Mouse (Mus musculus) ES-CJ7 (cell line): Measurements from ENCODE around the gene Tent5a.

ENCODE experiments used
- DNase-seq: peaks from one replicate; pipeline ENCODE4 v3.0.0; 2011; ENCODE audit warnings: low read depth, low spot score

Gene Tent5a

DNA sequence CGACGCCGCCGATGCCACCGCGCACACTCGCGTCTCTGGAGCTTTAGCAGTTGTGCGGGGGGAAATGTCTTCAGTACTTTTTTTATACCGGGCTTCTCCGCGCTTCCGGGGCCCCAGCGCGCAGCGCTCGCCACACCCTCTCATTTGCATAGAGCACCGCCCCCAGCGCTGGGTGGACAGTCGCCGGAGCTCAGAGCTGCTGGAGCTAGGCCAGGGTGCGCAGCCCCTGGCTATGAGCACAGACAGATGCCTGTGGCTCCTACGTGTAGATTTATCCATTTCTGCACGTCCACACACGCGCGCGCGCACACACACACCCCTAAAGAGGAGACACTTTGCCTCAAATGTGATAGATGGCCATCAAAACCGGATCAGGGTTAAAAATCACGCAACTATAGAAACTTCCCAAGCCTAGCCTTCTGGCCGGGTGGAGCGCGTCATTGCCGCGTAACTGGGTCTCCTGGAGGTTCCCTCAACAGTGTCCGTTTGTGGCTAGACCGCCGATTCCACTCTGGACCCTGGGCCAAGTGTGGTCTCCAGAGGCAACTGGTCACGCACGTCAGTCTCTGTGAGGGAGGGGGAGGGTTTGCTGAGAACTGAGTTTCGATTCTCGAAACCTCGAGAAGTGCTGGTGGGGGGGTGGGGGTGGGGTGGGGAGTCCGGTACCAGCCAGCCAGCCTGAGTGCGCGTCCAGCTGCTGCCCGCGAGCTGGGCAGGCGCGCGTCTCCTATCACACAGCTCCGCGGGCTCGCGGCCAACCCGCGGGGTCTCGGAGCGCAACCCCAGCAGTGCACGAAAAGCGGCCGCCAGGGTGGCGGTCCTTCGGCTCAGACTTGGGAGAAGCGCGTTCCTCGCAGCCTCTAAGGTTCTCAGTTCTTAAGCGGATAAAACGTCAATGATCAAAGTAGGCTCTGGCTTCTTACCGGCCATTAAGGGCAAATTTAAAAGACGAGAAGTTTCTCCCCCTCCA is at the start of gene Tent5a:
TSS of gene Tent5a (minus strand) at position 107 of the 970 bp plus-strand sequence.
- peak; percentile 69 for DNase-seq

DNA sequence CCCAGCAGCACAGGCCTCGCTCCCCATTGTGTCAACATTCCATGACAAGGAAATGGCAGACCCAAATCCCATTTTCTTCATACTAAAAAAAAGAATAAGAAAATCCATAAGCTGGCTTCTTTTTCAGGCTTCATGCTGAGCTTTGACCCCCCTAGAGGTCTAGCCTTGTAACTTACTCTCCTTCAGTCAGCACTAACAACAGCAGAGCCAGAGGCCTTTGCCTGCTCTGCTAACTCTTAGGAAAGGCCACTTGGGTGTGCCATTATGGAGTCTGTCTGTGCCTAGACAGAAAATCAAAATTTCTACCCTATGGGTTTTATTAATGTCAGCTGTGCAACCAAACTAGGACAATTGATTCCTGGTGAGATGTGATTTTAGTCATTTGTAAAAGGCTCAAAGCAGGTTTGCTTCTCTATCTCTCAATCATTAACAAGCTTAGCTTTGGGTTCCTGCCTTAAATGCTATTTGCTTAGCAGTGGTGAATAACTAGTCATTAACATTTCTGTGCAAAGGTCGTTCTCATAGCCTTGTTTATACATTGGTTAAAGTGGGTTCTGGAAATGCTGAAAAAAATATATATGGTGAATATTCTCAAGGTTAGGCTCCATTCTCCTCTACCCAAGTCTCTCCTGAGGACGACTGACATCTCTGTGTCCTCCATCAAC is 49.6 kb upstream of the Tent5a start:
- DNase-seq, result no peak

DNA sequence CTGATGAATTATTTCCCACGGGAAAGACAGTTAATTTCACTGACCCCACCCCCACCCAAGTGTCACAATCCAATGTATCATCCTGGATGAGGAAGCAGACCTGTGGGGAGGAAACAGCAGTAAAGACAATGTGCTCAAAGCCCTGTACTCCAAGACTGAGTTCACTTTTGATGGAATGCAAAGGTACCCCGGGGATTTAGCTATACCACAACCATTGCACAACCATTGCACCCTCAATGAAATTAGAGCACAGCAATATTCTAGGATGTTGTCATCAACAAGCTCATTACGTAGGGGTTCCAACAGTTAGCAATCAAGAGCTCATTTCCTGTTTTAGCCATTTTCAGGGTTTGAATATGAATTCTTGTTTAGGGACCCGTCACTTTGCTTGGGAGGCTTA is 48.0 kb upstream of the Tent5a start:
- no peak for DNase-seq

DNA sequence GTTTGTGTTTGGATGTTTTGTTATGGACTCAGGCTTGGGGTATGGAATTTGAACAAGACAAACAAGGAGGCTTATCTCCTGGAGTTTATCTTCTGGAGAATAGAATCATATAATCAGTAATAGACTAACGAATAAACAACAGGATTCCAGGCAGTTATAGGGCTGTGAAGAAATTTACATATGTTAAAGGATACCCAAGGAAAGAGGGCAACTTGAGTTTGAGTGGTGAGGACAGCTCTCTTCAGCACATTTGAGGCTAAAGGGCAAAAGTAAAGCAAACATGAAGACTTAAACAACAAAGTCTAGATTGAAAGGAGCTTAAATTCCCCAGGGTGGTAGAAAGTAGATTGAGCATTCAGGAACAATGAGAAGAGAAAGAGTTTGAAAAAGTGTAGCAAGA is 44.9 kb upstream of the Tent5a start:
- DNase-seq, result no peak

DNA sequence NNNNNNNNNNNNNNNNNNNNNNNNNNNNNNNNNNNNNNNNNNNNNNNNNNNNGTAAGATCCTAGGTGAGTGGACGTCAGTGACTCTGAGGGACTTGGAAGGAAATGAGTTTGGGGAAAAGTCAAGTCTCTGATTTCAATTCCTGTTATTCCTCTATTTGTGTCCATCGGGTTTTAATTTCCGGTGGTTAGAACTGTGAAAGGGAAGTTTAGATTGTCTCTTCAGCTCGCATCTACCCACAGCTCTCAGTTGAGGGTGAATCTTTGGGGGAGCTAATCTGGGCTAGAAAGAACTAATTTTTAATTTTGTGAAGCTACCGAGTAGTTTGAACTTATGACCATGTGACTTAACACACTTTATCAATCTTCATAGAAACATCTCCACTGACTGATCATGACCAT is 42.4 kb upstream of the Tent5a start:
- no peak for DNase-seq

DNA sequence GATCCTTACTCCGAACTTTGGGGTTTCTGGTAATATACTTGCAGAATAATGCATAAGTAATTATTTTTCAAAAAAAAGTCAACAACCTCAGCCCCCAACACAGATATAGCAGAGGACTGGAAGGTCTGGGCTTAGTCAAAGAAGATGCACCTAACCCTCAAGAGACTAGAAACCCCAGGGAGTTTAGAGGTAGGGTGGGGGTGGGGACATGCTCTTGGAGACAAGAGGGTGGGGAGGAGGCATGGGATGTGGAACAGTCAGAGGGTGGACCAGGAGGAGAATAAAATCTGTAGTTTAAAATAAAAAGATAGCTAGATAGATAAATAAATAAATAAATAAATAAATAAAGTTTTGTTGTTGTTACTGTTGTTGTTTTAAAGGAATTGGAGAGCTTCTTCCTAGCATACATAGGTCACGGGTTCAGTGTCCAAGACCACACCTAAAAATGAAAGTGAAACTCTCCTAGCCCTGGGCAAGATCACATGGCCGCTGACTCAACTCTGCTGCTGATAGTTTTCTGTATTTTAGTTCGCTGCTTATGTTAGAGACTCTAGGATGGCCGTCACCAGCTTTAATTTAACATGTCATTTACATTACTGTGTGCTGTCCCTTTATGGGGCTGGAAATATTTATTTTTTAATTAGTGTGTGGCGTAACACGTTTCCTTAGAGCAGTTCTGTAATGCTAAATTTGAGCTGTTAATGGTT is 30.2 kb upstream of the Tent5a start:
- no peak for DNase-seq

DNA sequence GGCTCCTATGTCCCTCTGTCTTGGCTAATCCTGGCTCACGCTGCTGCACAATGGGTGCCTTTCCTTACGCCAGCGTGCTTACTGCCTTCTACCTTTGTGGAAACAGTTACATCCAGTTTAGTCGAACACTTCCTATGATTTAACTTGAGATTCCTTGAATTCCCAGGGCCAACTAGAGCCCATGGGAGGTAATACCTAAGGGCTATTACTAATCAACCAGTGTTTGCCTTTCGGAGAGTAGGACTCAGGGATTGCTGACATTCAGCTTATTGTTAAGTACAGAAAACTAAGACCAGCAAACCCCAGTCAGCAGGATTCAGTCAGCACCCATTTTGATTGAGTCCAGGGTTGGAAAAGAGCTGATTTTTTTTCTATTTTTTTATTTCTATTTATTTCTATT is 28.4 kb upstream of the Tent5a start:
- DNase-seq, result no peak

DNA sequence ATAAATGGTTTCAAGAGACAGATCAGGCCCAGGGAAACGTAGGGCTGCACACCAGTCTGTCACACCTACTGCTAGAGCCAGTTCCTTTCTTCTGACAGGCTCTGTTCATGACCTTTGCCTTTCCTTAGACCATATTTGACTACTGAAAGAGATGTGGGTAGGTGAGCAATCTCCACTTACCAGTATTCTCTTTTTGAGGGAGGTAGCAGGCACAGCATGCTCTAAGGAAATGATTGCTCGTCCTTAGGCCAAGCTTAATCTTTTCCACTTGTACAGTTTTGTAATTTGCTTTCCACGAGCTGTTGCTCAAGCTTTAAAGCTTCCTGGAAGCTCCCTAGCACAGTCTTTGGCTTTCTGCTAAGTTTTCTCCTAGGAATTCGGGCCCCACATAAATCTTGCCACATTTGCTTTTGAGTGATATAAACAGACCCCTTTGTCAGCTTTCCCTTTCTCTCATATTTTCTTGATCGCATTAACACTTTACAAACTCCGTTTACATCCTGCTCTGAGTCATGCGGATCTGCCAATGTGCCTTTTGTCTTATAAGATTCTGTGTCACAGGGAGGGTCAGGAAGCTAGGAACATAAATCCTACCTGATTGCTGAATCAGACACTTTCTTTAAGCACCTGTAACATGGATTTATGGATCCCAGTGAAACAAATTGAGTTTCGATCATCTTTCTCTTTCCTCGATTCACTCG is 20.8 kb upstream of the Tent5a start:
- DNase-seq, result no peak

DNA sequence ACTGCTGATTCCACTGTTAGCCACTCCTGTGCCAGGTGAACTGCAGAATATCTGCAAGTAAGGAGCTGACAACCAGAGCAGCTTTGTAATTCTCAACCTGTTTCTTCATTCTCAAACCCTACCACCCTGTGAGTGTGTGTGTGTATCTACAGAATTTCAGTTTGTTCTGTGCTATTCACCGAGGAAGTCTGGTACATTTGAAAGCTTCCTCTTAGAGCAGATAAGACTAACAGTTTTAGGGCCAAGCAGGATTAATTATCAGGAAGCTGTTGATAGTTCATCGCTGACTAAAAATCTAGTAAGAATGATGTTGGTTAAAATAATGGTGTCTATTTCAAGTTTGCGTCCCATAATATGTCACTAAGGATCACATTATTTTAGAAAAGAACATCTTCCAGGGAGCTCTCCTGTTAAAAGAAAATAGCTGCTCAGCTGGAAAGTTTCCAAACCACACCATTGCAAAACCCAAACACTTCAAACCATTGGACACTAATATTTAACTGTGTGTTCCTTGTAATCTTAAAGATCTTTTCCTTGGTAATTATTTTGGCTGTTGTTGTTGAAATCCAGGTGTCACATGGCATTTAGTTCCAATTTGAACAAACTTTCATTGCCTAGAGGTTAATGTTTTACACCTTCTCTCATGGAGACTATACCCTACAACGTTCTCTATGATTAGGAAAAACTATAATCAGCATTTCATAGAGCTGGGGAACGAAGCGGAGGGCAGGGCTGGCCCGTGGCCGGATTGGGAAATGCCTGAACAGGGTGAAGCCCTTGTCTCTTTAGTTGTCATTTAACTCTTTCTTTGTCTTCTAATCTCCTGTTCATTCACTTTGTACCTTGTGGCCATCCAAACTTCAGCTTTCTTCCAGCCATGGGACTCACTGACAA is 16.0 kb upstream of the Tent5a start:
- DNase-seq, result no peak

DNA sequence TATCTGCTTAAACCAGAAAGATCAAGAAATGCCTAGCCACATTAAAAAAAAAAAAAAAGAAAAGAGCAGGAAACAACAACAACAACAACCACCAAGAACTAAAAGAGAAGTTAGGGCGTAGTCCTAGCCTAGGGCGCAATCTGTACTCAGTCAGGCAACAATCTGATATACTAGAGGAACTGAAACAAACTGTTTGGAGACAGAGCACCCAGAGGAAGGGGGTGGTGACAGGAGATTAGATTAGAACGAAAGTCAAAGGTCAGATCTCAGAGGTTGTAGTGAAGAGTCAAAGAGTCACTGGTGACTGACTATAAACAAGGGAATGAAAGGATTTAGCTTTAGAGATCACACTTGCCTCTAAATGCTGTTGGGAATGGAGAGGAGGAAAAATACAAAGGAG is 13.2 kb upstream of the Tent5a start:
- DNase-seq, result no peak

DNA sequence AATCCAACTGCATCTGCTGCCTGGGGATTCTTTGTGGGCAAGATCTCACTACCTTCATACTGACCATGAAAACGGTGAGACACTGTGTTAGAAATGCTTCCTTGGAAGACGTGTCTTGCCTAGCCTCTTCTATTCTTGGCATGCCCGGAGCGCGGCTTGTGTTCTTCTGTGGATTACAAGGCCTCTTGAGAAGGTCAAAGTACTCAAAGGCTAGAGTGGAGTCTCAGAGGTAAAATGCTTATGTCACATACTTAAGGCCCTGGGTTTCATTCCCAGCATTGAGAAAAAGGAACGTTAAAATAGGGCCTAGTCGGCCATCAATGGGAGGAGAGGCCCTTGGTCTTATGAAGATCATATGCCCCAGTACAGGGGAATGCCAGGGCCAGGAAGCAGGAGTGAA is 8.9 kb upstream of the Tent5a start:
- no peak for DNase-seq

DNA sequence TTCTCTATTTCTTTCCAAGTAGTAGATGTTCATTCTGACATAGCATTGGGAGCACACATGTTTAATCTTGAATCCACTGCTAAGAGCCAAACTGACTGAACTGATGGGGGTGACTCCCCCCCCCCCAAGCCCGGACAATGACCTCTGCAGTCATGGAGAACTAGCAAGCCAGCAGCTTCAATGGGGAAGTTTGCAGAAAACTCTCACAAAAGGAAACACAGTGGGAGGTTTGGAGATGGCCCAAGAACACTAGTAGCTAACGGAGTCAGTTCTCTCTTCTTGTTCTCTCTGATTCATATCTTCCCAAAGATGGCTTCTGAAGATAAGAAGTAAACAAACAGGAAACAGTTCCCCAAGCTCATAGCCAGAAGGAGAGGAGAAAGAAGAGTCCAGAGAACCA is 4.4 kb upstream of the Tent5a start:
- no peak for DNase-seq

DNA sequence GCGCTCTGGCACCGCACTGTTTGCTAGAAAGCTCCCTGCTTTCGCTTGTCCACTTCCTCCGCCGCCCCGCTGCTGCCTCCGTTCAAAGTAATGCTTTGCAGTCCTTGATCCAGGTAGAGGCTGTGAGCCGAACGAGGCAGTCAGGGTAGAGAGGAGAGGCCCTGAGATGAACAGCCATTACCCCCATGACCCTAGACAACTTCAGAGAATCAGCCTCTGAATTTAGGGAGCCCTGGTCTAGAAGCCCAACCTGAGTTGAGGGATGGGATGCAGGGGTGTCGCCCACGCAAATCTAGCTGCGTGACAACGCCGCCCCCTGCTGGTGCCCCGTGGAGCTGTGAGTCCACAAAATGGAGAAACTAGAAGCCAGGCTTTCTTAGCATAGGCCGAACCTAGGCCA is 1.1 kb upstream of the Tent5a start:
- peak; percentile 83 for DNase-seq

DNA sequence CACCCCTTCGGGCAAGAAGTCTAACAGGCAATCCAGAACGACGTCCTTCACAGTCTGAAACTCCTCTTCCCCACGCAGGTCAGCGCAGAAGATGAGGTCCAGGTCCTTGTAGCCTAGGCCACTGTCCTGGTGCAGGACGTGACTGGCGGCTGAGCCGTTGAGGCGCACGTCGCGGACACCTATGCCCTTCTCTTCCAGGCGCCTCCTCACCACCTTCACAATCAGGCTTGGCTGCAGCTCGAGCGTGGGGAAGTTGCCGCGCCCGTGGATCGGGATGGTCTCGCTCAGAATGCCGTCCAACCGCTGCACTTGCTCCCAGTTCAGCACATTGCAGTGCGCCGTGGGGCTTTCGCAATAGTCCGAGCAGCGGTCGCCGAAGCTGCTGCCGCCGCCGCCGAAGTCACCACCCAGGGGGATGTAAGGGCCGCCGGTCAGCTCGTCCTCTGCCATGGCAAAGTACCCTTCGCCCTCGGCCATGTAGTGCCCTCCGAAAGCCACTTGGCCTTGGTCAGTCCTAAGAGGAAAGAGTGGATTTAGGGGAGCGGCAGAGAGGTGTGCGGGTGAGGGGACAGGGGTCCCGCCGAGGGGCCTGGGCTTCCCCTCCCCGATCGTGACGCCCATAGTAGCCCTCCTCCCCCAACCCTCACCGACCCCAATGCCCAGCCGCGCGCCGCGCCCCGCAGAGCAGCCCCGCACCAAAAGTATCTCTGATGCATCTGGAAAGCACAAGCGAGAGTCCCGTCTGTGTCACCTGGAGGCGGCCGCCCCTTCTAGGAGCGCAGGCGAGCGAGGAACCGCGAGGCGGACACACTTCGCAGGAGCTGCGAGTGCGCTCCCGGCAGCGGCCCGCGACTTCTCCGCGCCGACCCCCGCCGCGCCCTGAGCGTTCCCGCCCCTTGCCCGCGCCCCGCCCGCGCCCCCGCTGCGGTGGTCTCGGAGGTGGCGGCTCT is 581 bp downstream of the Tent5a start:
- DNase-seq, result peak; percentile 28

DNA sequence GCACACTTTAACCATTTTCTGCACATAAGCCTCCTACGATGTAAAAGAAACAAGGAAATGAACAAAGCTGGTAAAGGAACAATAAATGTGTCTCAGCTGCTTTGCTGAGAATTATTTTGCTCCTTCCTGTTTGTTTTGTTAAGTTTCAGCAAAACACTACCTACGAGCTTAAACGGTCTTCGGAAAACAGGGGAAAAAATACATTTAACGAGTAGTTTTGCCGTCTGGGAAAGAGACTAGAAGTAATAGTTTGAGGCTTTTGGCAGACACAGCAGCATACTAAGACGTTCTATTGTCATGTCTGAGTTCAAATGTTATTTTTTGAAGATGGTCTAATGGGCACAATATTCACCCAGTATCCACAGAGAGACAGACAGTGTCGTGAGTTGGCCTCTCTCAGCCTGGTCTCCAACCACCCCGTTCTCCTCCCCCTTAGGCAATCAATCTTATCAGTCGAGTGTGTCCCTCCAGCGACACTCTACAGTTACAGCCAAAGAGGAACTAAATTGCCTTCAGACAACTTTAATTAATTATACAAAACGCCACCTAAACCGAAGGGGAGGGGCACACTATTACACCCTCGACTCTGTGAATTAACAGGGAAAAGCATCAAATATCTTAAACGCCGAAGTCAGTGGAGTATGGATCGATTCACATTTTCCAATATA is 1.8 kb downstream of the Tent5a start:
- no peak for DNase-seq

DNA sequence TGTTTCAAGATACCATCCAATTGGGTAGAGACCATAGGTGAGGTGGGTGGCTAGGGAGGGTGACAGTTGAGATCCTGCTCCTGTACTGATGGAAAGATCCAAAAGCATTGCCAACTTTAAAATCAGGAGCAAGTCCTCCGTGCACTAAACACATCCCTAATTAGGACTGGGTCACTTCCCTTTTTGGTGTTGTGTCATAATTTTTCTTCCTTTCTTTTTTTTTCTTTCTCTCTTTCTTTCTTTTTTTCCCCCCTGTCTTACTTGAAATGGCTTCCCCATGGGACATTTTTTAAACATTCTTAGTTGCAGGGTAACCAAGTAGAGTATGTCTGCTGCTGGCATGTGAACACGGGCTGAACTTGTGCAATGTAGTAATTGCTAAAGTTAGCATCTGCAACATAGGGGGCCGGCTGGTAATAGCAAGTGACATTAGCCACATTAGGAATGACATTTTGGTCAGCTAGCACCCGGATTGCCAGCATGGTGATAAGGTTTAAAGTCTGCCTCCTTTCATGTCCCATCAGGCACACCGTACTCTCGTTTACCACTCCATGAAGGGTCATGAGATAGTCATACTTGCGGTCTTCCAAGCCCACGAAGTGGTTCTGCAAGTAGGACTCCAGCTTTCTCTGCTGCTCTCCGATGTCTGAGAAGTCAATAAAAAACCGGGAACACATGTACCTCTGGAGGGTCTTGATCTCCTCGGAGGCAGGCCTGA is 2.8 kb downstream of the Tent5a start:
- no peak for DNase-seq

DNA sequence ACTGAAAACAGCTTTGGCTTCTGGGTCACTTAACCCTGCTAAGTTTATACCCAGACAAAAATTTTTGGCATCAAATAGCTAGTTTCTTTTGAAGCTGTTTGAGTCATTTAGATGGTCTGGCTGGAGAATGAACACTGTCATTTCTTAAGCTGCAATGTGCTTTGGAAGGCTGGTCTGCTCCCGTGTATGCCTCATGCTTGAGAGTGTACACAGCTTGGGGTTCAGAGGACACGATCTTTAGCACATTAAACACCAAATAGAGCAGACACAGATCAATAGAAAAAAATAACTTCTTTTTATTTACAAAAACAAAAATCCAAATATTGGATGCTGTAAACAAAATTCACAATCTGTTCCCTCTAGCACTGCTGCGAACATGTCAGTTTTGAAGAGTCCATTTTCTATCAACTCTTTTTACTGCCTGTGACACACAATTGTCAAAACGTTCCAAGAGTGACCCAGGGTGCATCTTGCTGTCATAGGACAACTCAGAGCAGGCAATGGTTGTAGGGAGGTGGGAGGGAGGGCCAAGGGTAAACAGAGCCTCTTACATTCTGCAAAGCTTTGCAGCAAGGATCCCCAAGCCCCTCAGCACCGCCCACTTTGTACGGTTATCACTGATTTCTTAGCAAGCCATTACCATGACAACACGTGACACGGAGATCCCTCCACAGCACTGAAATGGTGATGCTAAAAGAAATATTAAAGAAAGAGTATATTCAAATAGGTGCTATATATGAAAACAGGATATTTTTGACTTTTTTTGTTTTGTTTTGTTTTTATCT is 6.8 kb downstream of the Tent5a start:
- no peak for DNase-seq

DNA sequence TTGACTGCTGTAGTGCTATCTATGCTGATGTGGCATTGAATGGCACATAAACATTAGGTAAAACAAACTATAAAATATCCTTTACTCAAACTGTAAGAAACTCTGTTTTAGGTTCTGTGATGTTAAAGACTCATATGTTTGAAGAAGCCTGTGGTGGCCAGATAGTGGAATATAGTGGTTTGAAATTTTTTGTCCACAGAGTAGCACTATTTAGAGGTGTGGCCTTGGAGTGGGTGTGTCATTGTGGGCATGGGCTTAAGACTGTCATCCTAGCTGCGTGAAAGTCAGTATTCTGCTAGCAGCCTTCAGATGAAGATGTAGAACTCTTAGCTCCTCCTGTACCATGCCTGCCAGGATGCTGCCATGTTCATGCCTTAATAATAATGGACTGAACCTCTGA is 11.0 kb downstream of the Tent5a start:
- no peak for DNase-seq
